Mouse (Mus musculus): Measurements from ENCODE around the gene Slc44a2. TPM values are rescaled to one million over a fixed set of nuclear protein-coding genes. Genes with fewer than 3 reads are reported as not detected.
"Not testable (repeated sequence)": the region's sequence is repeated elsewhere in the genome, so short reads cannot be mapped to it uniquely, and the experiment has no call there.

Slc44a2 gene
- polyA plus RNA-seq, 1 experiment from 2014 or later: 79.9 TPM

GRCm38 (mm10) chr9:21322211-21322916, 1.9 kb downstream of the Slc44a2 start:
- H3K27ac ChIP-seq (replicated peaks; ENCODE audit: low read depth, low read length): no peak overlapping the region
- no peaks in the 10 kb centered on the region for H3K27me3 ChIP-seq (ENCODE audit: control insufficient read depth, insufficient read depth, low read length)

GRCm38 (mm10) chr9:21322917-21323297, 2.4 kb downstream of the Slc44a2 start:
- H3K9me3 ChIP-seq (ENCODE audit: control insufficient read depth, low read length); H3K27ac ChIP-seq (replicated peaks; ENCODE audit: low read depth, low read length); H3K9ac ChIP-seq (ENCODE audit: low read length); H3K4me2 ChIP-seq (ENCODE audit: low read depth, severe bottlenecking); DNase-seq (ENCODE audit: low spot score); H3K27me3 ChIP-seq (ENCODE audit: control insufficient read depth, insufficient read depth, low read length); H3K4me3 ChIP-seq (ENCODE audit: low read depth, low read length); ATAC-seq (ENCODE audit: insufficient number of reproducible peaks, low FRiP score, low TSS enrichment, low read depth); H3K36me3 ChIP-seq (ENCODE audit: control insufficient read depth, insufficient read depth, low read length): not testable (repeated sequence)
- H3K4me1 ChIP-seq (ENCODE audit: control insufficient read depth, insufficient read depth, low read length): peaks cover 10% of the 10 kb centered on the region
- 90% methylated on average over 7 of the region's 8 CpGs for WGBS

More at GRCm38 (mm10) chr9:21322211-21322916, 1.9 kb downstream of the Slc44a2 start:
- whole genome bisulfite sequencing: 86% methylated on average over 19 of the region's 19 CpGs
- Histone ChIP-seq H3K4me1 (ENCODE audit: control insufficient read depth, insufficient read depth, low read length) (peaks cover 10% of the 10 kb centered on the region), H3K4me2 (ENCODE audit: low read depth, severe bottlenecking) (no peak overlapping the region), H3K9ac (ENCODE audit: low read length) (no peak overlapping the region), H3K9me3 (ENCODE audit: control insufficient read depth, low read length) (no peaks in the 10 kb centered on the region), H3K4me3 (ENCODE audit: low read depth, low read length) (no peak overlapping the region), H3K36me3 (ENCODE audit: control insufficient read depth, insufficient read depth, low read length) (no peaks in the 10 kb centered on the region)
- ATAC-seq (ENCODE audit: insufficient number of reproducible peaks, low FRiP score, low TSS enrichment, low read depth) (no peak), DNase-seq (ENCODE audit: low spot score) (no peak)

- Histone ChIP-seq H3K27ac (replicated peaks; ENCODE audit: low read depth, low read length) (no peak overlapping the region), H3K9ac (ENCODE audit: low read length) (no peak overlapping the region), H3K36me3 (ENCODE audit: control insufficient read depth, insufficient read depth, low read length) (no peaks in the 10 kb centered on the region), H3K27me3 (ENCODE audit: control insufficient read depth, insufficient read depth, low read length) (no peaks in the 10 kb centered on the region), H3K9me3 (ENCODE audit: control insufficient read depth, low read length) (no peaks in the 10 kb centered on the region), H3K4me3 (ENCODE audit: low read depth, low read length) (no peak overlapping the region), H3K4me2 (ENCODE audit: low read depth, severe bottlenecking) (no peak overlapping the region), H3K4me1 (ENCODE audit: control insufficient read depth, insufficient read depth, low read length) (peaks cover 10% of the 10 kb centered on the region)
- ATAC-seq (ENCODE audit: insufficient number of reproducible peaks, low FRiP score, low TSS enrichment, low read depth): no peak
- DNase-seq (ENCODE audit: low spot score): no peak
- WGBS: 95% methylated on average over 11 of the region's 11 CpGs
Observed at GRCm38 (mm10) chr9:21324269-21324668, 3.8 kb downstream of the Slc44a2 start.

GRCm38 (mm10) chr9:21327569-21327968, 7.1 kb downstream of the Slc44a2 start:
- Histone ChIP-seq H3K4me1 (ENCODE audit: control insufficient read depth, insufficient read depth, low read length) (peaks cover under 1% of the 10 kb centered on the region; the same call in 1 of the 2 replicates), H3K9me3 (ENCODE audit: control insufficient read depth, low read length) (no peaks in the 10 kb centered on the region), H3K9ac (ENCODE audit: low read length) (no peak overlapping the region), H3K36me3 (ENCODE audit: control insufficient read depth, insufficient read depth, low read length) (no peaks in the 10 kb centered on the region), H3K27me3 (ENCODE audit: control insufficient read depth, insufficient read depth, low read length) (no peaks in the 10 kb centered on the region), H3K4me3 (ENCODE audit: low read depth, low read length) (no peak overlapping the region), H3K27ac (replicated peaks; ENCODE audit: low read depth, low read length) (no peak overlapping the region), H3K4me2 (ENCODE audit: low read depth, severe bottlenecking) (no peak overlapping the region)
- ATAC-seq (ENCODE audit: insufficient number of reproducible peaks, low FRiP score, low TSS enrichment, low read depth): no peak
- 71% methylated on average over 3 of the region's 3 CpGs for WGBS
- no peak for DNase-seq (ENCODE audit: low spot score)

- no peaks in the 10 kb centered on the region for H3K9me3 ChIP-seq (ENCODE audit: control insufficient read depth, low read length)
- 80% methylated on average over 3 of the region's 3 CpGs for WGBS
- no peak for ATAC-seq (ENCODE audit: insufficient number of reproducible peaks, low FRiP score, low TSS enrichment, low read depth)
Observed at GRCm38 (mm10) chr9:21328041-21328440, 7.5 kb downstream of the Slc44a2 start.

GRCm38 (mm10) chr9:21329041-21329440, 8.5 kb downstream of the Slc44a2 start:
- no peak overlapping the region for H3K9ac ChIP-seq (ENCODE audit: low read length)
- H3K4me1 ChIP-seq (ENCODE audit: control insufficient read depth, insufficient read depth, low read length): peaks cover 6% of the 10 kb centered on the region
- no peaks in the 10 kb centered on the region for H3K9me3 ChIP-seq (ENCODE audit: control insufficient read depth, low read length)
- DNase-seq (ENCODE audit: low spot score) (no peak), ATAC-seq (ENCODE audit: insufficient number of reproducible peaks, low FRiP score, low TSS enrichment, low read depth) (no peak)
- H3K4me3 ChIP-seq (ENCODE audit: low read depth, low read length): no peak overlapping the region
- no peak overlapping the region for H3K4me2 ChIP-seq (ENCODE audit: low read depth, severe bottlenecking)
- H3K27ac ChIP-seq (replicated peaks; ENCODE audit: low read depth, low read length): no peak overlapping the region
- no peaks in the 10 kb centered on the region for H3K36me3 ChIP-seq (ENCODE audit: control insufficient read depth, insufficient read depth, low read length)
- H3K27me3 ChIP-seq (ENCODE audit: control insufficient read depth, insufficient read depth, low read length): no peaks in the 10 kb centered on the region
- 84% methylated on average over 3 of the region's 5 CpGs for WGBS

More at GRCm38 (mm10) chr9:21328041-21328440, 7.5 kb downstream of the Slc44a2 start:
- Histone ChIP-seq H3K36me3 (ENCODE audit: control insufficient read depth, insufficient read depth, low read length) (no peaks in the 10 kb centered on the region), H3K9ac (ENCODE audit: low read length) (no peak overlapping the region), H3K4me3 (ENCODE audit: low read depth, low read length) (no peak overlapping the region), H3K27me3 (ENCODE audit: control insufficient read depth, insufficient read depth, low read length) (no peaks in the 10 kb centered on the region), H3K4me1 (ENCODE audit: control insufficient read depth, insufficient read depth, low read length) (peaks cover 3% of the 10 kb centered on the region; the same call in 1 of the 2 replicates), H3K4me2 (ENCODE audit: low read depth, severe bottlenecking) (no peak overlapping the region), H3K27ac (replicated peaks; ENCODE audit: low read depth, low read length) (no peak overlapping the region)
- DNase-seq (ENCODE audit: low spot score): no peak

GRCm38 (mm10) chr9:21329699-21330289, 9.3 kb downstream of the Slc44a2 start:
- DNase-seq (ENCODE audit: low spot score) (no peak), ATAC-seq (ENCODE audit: insufficient number of reproducible peaks, low FRiP score, low TSS enrichment, low read depth) (no peak)
- H3K4me1 ChIP-seq (ENCODE audit: control insufficient read depth, insufficient read depth, low read length): peaks cover 6% of the 10 kb centered on the region
- 93% methylated on average over 10 of the region's 10 CpGs for WGBS
- no peak overlapping the region for H3K4me2 ChIP-seq (ENCODE audit: low read depth, severe bottlenecking)
- H3K9ac ChIP-seq (ENCODE audit: low read length): no peak overlapping the region
- H3K27ac ChIP-seq (replicated peaks; ENCODE audit: low read depth, low read length): no peak overlapping the region
- H3K36me3 ChIP-seq (ENCODE audit: control insufficient read depth, insufficient read depth, low read length): no peaks in the 10 kb centered on the region
- no peaks in the 10 kb centered on the region for H3K9me3 ChIP-seq (ENCODE audit: control insufficient read depth, low read length)
- no peaks in the 10 kb centered on the region for H3K27me3 ChIP-seq (ENCODE audit: control insufficient read depth, insufficient read depth, low read length)
- H3K4me3 ChIP-seq (ENCODE audit: low read depth, low read length): no peak overlapping the region

GRCm38 (mm10) chr9:21331365-21332140, 11.1 kb downstream of the Slc44a2 start:
- no peak overlapping the region for H3K4me2 ChIP-seq (ENCODE audit: low read depth, severe bottlenecking)
- H3K9me3 ChIP-seq (ENCODE audit: control insufficient read depth, low read length): no peaks in the 10 kb centered on the region
- H3K9ac ChIP-seq (ENCODE audit: low read length): no peak overlapping the region
- WGBS: 91% methylated on average over 12 of the region's 12 CpGs
- H3K27me3 ChIP-seq (ENCODE audit: control insufficient read depth, insufficient read depth, low read length): no peaks in the 10 kb centered on the region
- peaks cover 6% of the 10 kb centered on the region for H3K4me1 ChIP-seq (ENCODE audit: control insufficient read depth, insufficient read depth, low read length)
- no peaks in the 10 kb centered on the region for H3K36me3 ChIP-seq (ENCODE audit: control insufficient read depth, insufficient read depth, low read length)
- H3K4me3 ChIP-seq (ENCODE audit: low read depth, low read length): no peak overlapping the region
- DNase-seq (ENCODE audit: low spot score) (no peak), ATAC-seq (ENCODE audit: insufficient number of reproducible peaks, low FRiP score, low TSS enrichment, low read depth) (no peak)
- H3K27ac ChIP-seq (replicated peaks; ENCODE audit: low read depth, low read length): no peak overlapping the region
